Mouse (Mus musculus) inflammation-experienced regulatory T-cells, adult 6 months (primary cell): ENCODE data around the gene Gm43738. TPM values are rescaled to one million over a fixed set of nuclear protein-coding genes. Genes with fewer than 3 reads are reported as not detected.

Source experiments
- ATAC-seq: one replicate; pipeline ENCODE4 v1.8.0; 2017
- polyA plus RNA-seq, 3 experiments: library from polyadenylated mRNA; unstranded; fragments of 100-300 nt; shearing (Covaris generic); gene quantifications; one replicate each; pipeline ENCODE4 v1.2.1; 2017

Gene Gm43738
- polyA plus RNA-seq, result not detected

- ATAC-seq, result no peak
These were observed at the start of gene Gm43738 for GRCm38 (mm10) chr3:89100811-89101210. Gene Gm43738 (minus strand): TSS chr3:89101099.

DNA sequence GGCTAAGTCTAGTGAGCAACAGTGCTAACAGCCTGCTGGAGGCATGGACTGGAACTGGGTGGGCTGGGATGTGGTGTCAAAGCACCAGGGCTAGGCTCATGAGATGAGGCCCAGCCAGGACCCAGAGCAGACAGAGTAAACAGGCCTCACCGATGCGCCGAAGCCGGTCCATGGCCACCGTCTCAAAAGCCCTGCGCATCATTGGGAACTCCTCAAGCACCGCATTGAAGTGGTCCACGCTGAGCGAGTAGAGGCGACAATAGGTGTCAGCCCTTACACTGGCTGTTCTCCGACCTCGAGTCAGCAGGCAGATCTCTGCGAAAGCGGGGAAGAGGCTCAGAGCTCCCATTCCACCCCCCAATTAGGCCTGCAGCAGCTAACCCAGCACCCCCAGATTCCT is 47.7 kb upstream of the Gm43738 start:
- no peak for ATAC-seq

DNA sequence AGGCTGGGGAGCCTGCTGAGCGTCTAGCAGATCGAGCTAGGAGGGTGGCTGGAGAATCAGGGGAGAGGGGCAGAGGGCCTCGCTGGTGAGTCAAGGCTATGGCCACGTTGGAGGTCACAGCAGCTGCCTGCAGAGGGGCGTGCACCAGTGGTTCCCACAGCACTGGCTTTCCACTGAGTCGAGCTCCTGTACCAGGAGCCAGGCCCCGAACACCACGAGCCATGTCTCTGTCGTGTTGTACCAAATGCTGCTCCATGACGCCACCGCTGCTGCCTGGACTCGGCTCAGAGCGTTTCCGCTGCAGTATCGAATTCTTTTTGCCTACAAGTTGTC is 47.0 kb upstream of the Gm43738 start:
- ATAC-seq, result no peak

DNA sequence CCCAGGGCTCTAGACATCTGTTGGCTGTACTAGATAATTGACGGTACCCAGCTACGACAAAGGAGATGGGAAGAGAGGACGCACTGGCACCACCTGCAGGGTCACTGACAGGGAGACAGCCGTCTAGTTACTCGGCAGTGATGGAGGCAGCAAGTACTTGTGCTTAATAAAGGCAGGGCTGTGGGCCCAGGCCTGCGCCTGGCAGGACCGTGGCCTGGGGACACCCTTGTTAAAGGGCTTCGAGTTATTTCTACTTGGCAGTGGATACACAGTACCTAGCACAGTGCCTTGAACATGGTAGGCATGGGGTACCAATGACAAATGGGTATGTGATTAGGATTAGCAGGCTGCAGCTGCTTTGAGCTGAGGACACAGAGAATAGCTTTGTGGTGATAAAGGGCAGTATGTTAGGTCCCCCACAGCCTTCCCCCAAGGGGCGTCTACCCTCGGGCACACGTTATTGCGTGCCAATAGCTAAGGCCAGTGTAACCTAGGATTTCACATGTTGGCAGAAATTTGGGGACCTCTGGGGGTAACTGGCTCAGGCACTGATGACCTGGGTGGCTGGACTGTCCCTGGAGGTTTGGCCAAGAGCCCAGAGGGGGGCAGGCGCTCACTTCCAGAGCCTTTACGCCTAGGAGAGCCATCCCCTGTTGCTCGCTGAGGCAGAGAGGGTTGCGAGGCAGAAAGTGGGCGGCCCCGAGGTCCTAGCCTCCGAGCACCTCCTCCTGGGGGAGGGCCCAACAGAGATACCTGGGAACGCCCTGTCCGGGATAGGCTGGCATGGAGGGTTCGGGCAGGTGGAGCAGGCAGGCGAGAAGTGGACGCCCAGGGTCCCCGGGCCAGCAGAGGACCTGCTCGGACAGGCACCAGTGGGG is 46.4 kb upstream of the Gm43738 start:
- no peak for ATAC-seq

- ATAC-seq, result no peak
These were observed 44.7 kb upstream of the Gm43738 start for GRCm38 (mm10) chr3:89145566-89145965.

DNA sequence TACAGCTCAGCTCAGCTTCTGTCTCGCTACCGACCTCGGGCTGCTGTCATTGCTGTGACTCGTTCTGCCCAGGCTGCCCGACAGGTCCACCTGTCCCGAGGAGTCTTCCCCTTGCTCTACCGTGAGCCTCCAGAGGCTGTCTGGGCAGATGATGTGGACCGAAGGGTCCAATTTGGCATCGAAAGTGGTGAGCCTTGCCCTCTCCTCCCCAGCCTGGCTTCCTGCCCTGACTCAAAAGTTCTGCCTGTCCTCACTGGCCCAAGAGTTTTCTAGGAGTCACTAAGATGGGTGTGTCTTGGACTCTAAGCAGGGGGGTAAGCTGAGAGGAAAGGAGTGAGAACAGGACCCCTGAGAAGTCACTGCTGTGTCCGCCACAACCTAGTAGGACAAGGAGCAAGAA is 43.9 kb upstream of the Gm43738 start:
- ATAC-seq, result no peak

DNA sequence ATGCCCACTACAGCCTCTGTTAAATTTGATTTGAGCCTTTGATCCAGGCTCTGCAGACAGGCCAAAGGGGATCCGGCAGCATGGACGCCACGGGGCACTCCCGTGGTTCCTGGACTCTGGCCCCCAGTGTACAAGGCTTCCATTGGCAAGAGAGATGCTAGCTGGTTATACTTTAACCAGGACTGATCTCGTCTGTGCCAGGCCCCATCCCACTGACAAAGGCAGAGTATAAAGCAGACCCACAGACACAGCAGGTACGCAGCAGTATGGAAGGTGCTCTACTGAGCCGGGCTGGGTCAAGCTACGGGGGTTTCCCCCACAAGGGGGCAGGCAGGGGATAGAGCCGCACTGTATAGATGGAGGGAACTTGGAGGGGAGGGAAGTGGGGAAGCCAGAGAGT is 35.5 kb upstream of the Gm43738 start:
- no peak for ATAC-seq

DNA sequence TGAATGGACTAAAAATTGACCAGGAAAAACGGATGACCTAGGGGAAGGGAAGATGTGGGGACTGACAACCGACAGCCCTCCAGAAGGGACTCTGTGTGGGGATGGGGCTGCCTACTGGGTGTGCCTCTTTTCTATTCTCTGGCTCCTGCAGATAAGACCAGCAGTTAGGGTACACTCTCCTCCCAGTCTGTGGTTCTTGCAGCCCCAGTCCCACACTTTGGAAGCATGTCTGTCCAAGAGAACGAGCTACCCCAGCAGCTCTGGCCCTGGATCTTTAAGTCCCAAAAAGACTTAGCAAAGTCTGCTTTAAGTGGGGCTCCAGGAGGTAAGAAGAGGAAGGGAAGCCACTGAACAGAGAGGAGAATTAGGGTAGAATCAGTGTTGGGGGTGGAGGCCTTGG is 35.1 kb upstream of the Gm43738 start, which contains the start of gene Pklr:
Gene Pklr, plus strand, starts transcription at position 185 of the 400 bp plus-strand sequence.
- ATAC-seq, result no peak

- no peak for ATAC-seq
These were observed 32.9 kb upstream of the Gm43738 start for GRCm38 (mm10) chr3:89133752-89134151.

GRCm38 (mm10) chr3:89133063-89133450 is 32.2 kb upstream of the Gm43738 start:
- ATAC-seq, result no peak

GRCm38 (mm10) chr3:89132285-89133062 is 31.6 kb upstream of the Gm43738 start:
- peak; percentile 35 for ATAC-seq

- no peak for ATAC-seq
These were observed 30.9 kb upstream of the Gm43738 start for GRCm38 (mm10) chr3:89131816-89132215.

GRCm38 (mm10) chr3:89129908-89130307 is 29.0 kb upstream of the Gm43738 start:
- ATAC-seq, result no peak

GRCm38 (mm10) chr3:89125981-89126380 is 25.1 kb upstream of the Gm43738 start:
- no peak for ATAC-seq

DNA sequence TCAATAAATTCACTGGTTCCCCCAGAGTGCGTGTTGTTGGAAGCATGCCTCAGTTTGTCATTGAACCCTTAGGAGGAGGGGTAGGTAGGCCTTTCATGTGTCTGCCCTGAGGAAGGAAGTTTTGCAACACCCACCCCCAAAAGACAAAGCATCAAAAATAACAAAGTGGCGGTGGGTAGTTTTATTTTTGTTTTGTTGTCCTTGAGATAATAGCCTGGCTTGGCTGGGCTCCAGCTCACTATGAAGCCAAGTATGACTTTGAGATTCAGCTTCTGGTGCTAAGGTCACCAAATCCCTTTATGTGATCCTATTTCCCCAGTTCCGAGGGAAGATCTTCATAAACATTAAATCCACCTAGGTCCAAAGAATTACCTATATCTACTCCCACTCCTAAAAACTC is 23.3 kb upstream of the Gm43738 start:
- ATAC-seq, result no peak

DNA sequence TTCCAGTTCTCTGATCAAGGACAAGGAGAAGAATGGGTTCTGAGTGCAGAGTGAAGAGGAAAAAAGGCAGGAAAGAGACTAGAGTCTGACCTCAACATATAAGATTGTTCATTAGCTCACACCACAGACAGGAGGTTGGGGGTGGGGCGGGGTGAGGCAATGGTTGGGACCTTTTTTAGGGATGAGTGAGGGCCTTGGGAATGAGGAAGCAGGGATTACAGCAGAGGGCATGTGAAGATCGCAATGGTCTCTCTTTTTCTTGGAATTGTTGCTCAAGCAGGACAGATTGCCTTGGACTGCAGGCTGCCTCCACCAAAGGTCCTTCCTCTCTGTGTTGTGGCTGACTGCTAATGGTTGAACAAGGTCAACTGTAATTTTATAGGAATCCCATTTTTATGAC is 22.4 kb upstream of the Gm43738 start:
- ATAC-seq, result no peak

DNA sequence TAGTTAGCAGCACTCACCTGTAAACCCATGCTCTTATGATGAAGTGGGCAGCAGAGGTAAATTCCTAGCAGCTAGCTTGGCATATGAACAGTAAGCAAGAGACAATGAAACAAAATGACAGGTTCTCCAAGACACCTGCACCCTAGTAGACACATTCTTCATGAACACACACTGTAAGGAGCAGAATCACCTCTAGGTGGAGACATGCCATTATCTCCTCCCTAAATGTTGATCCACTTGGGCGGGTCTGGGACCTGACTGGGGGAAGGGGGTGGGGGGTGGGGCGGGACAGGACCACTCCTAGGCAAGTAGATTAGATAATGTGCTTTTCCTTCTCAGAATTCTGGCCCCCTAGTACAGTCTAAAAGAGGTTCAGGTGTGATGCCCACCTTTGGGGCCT is 14.6 kb upstream of the Gm43738 start:
- peak; percentile 64 for ATAC-seq

DNA sequence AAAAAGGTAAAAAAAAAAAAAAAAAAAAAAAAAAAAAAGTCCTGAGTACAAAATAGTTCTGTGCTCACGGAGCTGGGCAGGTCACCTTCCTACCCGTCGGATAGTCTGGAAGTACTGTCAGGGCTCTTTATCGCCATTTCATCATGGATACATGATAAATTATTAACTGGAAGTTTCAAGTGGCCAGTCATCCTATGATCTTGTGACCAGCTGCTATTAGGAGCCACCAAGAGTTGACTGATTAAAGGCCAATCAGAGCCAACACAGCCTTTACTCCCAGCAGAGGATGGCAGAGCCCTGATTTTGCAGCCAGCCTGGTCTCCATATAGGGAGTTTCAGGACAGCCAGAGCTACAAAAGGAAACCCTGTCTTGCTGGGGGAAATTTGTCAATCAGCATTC is 12.2 kb upstream of the Gm43738 start:
- ATAC-seq, result no peak

- no peak for ATAC-seq
These were observed 7.2 kb upstream of the Gm43738 start for GRCm38 (mm10) chr3:89108146-89108545.

DNA sequence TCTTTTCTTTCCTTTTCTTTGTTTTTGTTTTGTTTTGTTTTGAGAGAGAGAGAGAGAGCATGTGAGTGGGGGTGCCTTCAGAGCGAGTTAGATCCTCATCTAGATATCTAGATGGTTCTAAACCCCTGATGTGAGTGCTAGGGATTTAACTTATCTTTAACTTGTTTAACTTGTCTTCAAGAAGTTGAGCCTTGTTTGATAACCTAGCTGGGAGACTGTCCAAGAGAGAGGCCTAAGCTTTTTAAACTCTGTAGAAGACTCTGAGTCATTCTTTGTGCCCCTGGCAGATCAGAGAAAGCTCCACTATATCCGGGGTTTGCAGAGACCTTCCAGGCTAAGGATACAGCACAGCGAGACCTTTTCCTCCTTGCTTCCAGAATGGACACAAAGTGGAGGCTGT is 6.6 kb upstream of the Gm43738 start:
- no peak for ATAC-seq

- no peak for ATAC-seq
These were observed 6.0 kb upstream of the Gm43738 start for GRCm38 (mm10) chr3:89106881-89107280.

DNA sequence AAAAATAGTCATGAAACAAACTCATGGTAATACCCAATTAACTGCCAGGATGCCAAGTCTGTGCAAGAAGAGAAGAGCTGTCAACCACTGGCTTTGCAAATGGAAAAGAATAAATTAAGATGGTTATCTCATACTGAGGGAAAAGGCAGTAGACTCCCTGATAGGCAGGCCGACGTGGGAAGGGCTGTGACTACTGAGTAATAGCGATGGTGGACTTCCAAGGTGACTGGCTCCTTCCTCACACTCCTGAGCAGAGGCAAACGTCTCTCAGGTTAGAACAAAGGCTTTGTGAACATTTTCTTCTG is 2.3 kb upstream of the Gm43738 start:
- no peak for ATAC-seq

- ATAC-seq, result no peak
These were observed 1.8 kb upstream of the Gm43738 start for GRCm38 (mm10) chr3:89102495-89103290.
